Mouse (Mus musculus) layer of hippocampus, adult 18-20 months (tissue): ENCODE results near the gene Psmc6. TPM values are rescaled to one million over a fixed set of nuclear protein-coding genes. Genes with fewer than 3 reads are reported as not detected.

Source experiments
- DNase-seq, 2 experiments: peaks; one replicate each; pipeline ENCODE4 v3.0.0; 2022; ENCODE audit warnings: low spot score in 2 of 2
- total RNA-seq, 2 experiments: library from RNA; stranded (reverse); gene quantifications; 2 replicates each; pipeline ENCODE4 v1.2.3; 2021

Psmc6 gene
- total RNA-seq, 2 experiments from 2014 or later = 81.2 to 83.3 TPM

GRCm38 (mm10) chr14:45350931-45351859 is 21.6 kb downstream of the Psmc6 start, which contains the start of gene Styx:
TSS of gene Styx (plus strand) at chr14:45351093.
- peak; percentile 91 to 92 for DNase-seq

GRCm38 (mm10) chr14:45364211-45365195 is 34.9 kb downstream of the Psmc6 start:
- DNase-seq = no peak

DNA sequence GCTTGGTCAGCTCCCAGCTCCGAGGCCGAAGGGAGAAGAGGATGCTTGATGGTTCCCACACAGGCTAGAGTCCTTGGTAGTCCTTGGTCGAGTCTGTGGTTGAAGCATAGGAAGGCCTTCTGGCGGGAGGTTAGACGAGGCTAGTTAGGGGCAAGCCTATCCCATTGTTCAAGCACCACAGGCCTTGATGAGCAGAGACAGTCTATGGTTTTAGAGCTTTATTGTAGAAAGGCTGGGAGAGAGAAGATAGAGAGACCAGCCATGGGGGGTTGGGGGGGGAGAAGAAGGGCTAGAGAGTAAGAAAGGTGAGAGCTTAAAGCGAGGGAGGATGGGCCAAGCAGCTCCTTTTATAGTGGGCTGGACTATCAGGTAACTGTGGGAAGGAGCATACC is 35.6 kb downstream of the Psmc6 start:
- no peak for DNase-seq

DNA sequence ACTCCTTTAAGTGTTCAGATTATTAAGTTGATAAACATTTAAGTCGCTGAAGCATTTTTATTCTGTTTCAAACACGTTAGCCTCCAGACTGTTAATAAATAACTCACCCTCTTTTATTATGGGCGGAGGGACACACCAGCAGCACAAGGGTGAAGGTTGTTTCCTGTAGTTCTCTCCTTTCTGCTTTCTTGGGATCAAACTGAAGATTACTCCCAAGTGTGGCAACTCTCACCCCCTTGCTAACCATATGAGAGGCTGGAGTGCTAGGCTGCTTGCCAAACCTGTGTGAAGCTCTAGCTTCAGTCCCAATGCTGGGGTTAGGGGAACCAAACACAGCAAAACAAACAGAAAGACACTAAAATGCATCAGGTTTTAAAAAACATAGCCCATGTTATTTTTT is 49.2 kb downstream of the Psmc6 start:
- DNase-seq = no peak

GRCm38 (mm10) chr14:45380756-45381155 is 51.2 kb downstream of the Psmc6 start:
- no peak for DNase-seq

- DNase-seq = no peak
These were observed 53.3 kb downstream of the Psmc6 start for GRCm38 (mm10) chr14:45382912-45383311.

DNA sequence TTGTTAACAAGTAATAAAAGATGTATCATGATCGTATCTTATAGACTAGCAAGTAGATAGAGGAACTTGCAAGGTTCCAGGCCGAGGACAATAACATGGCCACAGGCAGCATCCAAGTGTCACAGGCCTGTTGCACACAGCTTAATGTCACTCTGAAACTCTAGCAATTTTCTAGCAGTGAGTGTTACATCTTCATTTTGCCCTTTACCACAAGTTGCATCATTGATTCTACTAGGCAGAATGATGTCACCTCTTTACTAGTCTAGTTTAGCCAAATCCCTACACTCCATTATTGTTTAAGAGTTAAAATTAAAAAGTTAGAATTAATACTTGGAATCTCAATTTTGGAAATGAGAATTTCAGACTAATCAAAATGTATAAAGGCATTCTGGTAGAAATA is 56.0 kb downstream of the Psmc6 start:
- no peak for DNase-seq

- DNase-seq = no peak
These were observed 57.9 kb downstream of the Psmc6 start for GRCm38 (mm10) chr14:45387480-45387879.

DNA sequence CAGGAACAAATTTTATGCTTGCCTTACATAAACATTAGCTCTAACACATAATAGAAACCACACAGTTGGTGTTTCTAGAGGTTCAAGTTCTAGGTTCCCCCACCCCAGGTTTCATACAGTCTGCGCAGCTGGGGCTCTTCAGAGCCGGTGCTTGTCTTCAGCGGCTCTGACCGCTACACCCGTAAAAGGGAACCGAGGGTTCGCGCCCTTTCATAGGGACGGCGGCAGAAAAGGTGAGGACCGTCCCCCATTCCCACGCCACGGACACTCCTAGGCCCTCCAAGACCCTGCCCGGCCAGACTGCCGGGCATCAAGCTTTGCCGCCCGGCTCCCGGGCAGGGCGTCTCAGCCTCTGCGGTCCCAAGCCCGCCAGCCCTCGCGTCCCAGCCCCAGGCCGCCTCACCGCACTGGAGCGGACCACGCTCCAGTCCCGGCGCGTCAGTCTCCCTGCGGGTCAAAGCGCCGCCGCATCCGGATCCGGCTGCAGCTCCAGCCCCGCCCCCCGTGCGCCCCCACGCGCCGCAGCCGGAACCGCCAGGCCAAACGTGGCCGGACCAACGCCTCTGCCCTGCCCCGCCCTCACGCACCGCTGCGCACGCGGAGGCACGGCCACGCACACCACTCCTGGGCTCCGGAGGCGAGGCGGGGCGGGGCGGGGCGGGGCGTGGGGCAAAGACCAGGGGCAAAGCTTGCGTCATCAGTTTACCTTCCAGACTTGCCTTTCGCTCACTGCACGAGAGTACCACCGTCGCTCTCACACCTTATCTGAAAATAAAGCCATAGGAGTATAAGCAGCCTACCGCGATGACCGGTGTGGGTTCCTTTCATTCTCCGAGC is 59.0 kb downstream of the Psmc6 start:
- peak; percentile 85 to 90 for DNase-seq

DNA sequence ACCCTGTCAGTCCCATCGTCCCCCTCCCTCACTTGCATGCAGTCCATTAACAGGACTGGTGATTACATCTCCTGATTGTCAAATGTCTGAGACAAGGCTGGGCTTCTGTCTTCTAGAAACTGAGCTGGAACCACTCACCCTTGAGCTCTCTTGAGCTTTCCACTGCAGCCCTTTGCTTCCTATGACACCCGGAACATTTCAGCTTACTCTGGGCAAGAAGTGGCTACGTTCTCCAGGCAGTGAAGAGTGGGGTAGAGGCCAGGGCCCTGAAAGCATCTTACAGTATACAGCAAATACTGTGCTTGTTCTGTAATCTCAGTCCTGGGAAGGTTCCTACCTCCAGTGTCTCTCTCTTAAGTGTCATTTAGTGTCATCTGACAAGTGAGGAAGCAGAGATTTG is 59.6 kb downstream of the Psmc6 start:
- no peak for DNase-seq

Other genes starting within 250 kb of the Psmc6 start
- gene Gpr137c, start 110.1 kb upstream of the Psmc6 start, total RNA-seq = 10 to 100 TPM; 20.9 to 21.3 TPM
- 10 to 100 TPM; 61.0 to 64.7 TPM for gene Txndc16, start 109.5 kb upstream of the Psmc6 start, total RNA-seq
- 10 to 100 TPM; 32.1 to 34.4 TPM for gene Ero1l, start 11.0 kb upstream of the Psmc6 start, total RNA-seq
- 10 to 100 TPM; 19.1 to 19.6 TPM for gene Styx, start 21.3 kb downstream of the Psmc6 start, total RNA-seq
- gene Gnpnat1, start 75.1 kb downstream of the Psmc6 start, total RNA-seq = 10 to 100 TPM; 14.4 to 16.7 TPM
- 100 to 1,000 TPM in 1 of 2 experiments, 10 to 100 TPM in 1; 96.7 to 103 TPM for gene Fermt2, start 200.3 kb downstream of the Psmc6 start, total RNA-seq